Mouse (Mus musculus) CH12.LX (cell line): ENCODE results near the gene Rem2. TPM values are rescaled to one million over a fixed set of nuclear protein-coding genes. Genes with fewer than 3 reads are reported as not detected.

Experiments
- DNase-seq: peaks from one replicate; pipeline ENCODE4 v3.0.0-alpha.2; 2013; ENCODE audit errors: extremely low read depth
- H3K27ac ChIP-seq: 2 replicates; pipeline ENCODE4 v1.5.1; 2012; ENCODE audit warnings: low read depth, mild to moderate bottlenecking, control low read depth, moderate library complexity; ENCODE audit not compliant: insufficient read depth
- H3K27me3 ChIP-seq: replicated peaks from 2 replicates; pipeline ENCODE3; 2012; ENCODE audit warnings: inconsistent platforms
- H3K36me3 ChIP-seq, 2 experiments: replicated peaks in 1 of 2; 2 replicates each; pipeline versions ENCODE3 to v1.6.1; 2012; ENCODE audit warnings: inconsistent platforms in 1 of 2, low read length in 1 of 2, mild to moderate bottlenecking in 1 of 2, mixed read lengths in 1 of 2, moderate library complexity in 1 of 2; ENCODE audit not compliant: control insufficient read depth in 1 of 2, insufficient read depth in 1 of 2
- H3K4me1 ChIP-seq, 2 experiments: 2 replicates each; pipeline ENCODE4 v1.6.1; 2012; ENCODE audit warnings: inconsistent platforms in 1 of 2, moderate library complexity in 1 of 2; ENCODE audit not compliant: insufficient read depth in 2 of 2, control insufficient read depth in 1 of 2
- H3K4me2 ChIP-seq: 2 replicates; pipeline ENCODE4 v1.6.1; 2012; ENCODE audit warnings: low read depth, mild to moderate bottlenecking, control low read depth; ENCODE audit not compliant: poor library complexity, insufficient read depth, severe bottlenecking
- H3K4me3 ChIP-seq, 3 experiments: fragments of 150-350 bp in 1 of 3; sonication (generic) in 1 of 3; replicated peaks in 1 of 3; 2 replicates each; pipeline versions ENCODE3 to v1.5.1; 2011 to 2012; ENCODE audit warnings: low read depth in 2 of 3, low read length in 2 of 3, mild to moderate bottlenecking in 2 of 3, moderate library complexity in 2 of 3, control low read depth in 1 of 3, improper control_type of control experiment in 1 of 3, inconsistent platforms in 1 of 3, mixed read lengths in 1 of 3; ENCODE audit not compliant: poor library complexity in 1 of 3
- H3K79me2 ChIP-seq: replicated peaks from 2 replicates; pipeline ENCODE4 v1.6.1; 2012; ENCODE audit warnings: mild to moderate bottlenecking, moderate library complexity; ENCODE audit not compliant: control insufficient read depth, poor library complexity, insufficient read depth, severe bottlenecking; ENCODE audit errors: extremely low read depth
- H3K9ac ChIP-seq: 2 replicates; pipeline ENCODE4 v1.6.1; 2012; ENCODE audit warnings: low read depth, mild to moderate bottlenecking, control low read depth, moderate library complexity; ENCODE audit not compliant: insufficient read depth
- H3K9me3 ChIP-seq: replicated peaks from 2 replicates; pipeline ENCODE3; 2012; ENCODE audit warnings: low read length, inconsistent platforms, mixed read lengths
- CHD1 ChIP-seq: IDR thresholded peaks from 2 replicates; pipeline ENCODE4 v1.6.1; 2012; ENCODE audit warnings: low read depth, low read length, improper control_type of control experiment, inconsistent platforms
- CTCF ChIP-seq, 2 experiments: IDR thresholded peaks in 1 of 2; conservative IDR thresholded peaks in 1 of 2; 2 replicates each; pipeline ENCODE4 v1.5.1; 2011 to 2012; ENCODE audit warnings: low read depth in 2 of 2, low read length in 2 of 2, improper control_type of control experiment in 1 of 2, inconsistent platforms in 1 of 2, mild to moderate bottlenecking in 1 of 2, moderate library complexity in 1 of 2
- EP300 ChIP-seq: IDR thresholded peaks from 2 replicates; pipeline ENCODE4 v1.6.1; 2011; ENCODE audit warnings: low read length, improper control_type of control experiment
- GABPA ChIP-seq: IDR thresholded peaks from 2 replicates; pipeline ENCODE4 v1.6.1; 2012; ENCODE audit warnings: low read depth, low read length, improper control_type of control experiment, inconsistent platforms; ENCODE audit not compliant: insufficient replicate concordance
- HCFC1 ChIP-seq: IDR thresholded peaks from 2 replicates; pipeline ENCODE4 v1.6.1; 2012; ENCODE audit warnings: low read depth, mild to moderate bottlenecking, inconsistent platforms, low read length, improper control_type of control experiment
- JUN ChIP-seq: IDR thresholded peaks from 2 replicates; pipeline ENCODE4 v1.6.1; 2011; ENCODE audit warnings: low read depth, mild to moderate bottlenecking, low read length, improper control_type of control experiment, moderate library complexity; ENCODE audit not compliant: insufficient read depth
- JUND ChIP-seq: conservative IDR thresholded peaks from 2 replicates; pipeline ENCODE4 v1.6.1; 2011; ENCODE audit warnings: low read depth, low read length, improper control_type of control experiment
- KAT2A ChIP-seq: IDR thresholded peaks from 2 replicates; pipeline ENCODE4 v1.6.1; 2012; ENCODE audit warnings: low read length, improper control_type of control experiment, inconsistent platforms; ENCODE audit not compliant: insufficient replicate concordance
- MAFK ChIP-seq: IDR thresholded peaks from 2 replicates; pipeline ENCODE4 v1.6.1; 2011; ENCODE audit warnings: low read length, improper control_type of control experiment; ENCODE audit not compliant: insufficient replicate concordance
- MAZ ChIP-seq: IDR thresholded peaks from 2 replicates; pipeline ENCODE4 v1.6.1; 2012; ENCODE audit warnings: low read depth, mild to moderate bottlenecking, inconsistent platforms, low read length, improper control_type of control experiment, moderate library complexity
- NELFE ChIP-seq: IDR thresholded peaks from 2 replicates; pipeline ENCODE4 v1.6.1; 2011; ENCODE audit warnings: low read depth, low read length, improper control_type of control experiment
- POLR2A ChIP-seq: IDR thresholded peaks from 2 replicates; pipeline ENCODE4 v1.6.1; 2011; ENCODE audit warnings: low read depth, mild to moderate bottlenecking, improper control_type of control experiment, low read length
- POLR2AphosphoS2 ChIP-seq: IDR thresholded peaks from 2 replicates; pipeline ENCODE4 v1.6.1; 2011; ENCODE audit warnings: low read depth, low read length, improper control_type of control experiment
- RAD21 ChIP-seq: IDR thresholded peaks from 2 replicates; pipeline ENCODE4 v1.6.1; 2011; ENCODE audit warnings: low read depth, mild to moderate bottlenecking, low read length, improper control_type of control experiment, moderate library complexity
- RCOR1 ChIP-seq: conservative IDR thresholded peaks from 2 replicates; pipeline ENCODE4 v1.6.1; 2012; ENCODE audit warnings: low read depth, mild to moderate bottlenecking, inconsistent platforms, low read length, improper control_type of control experiment
- SIN3A ChIP-seq: IDR thresholded peaks from 2 replicates; pipeline ENCODE4 v1.6.1; 2012; ENCODE audit warnings: low read length, improper control_type of control experiment, inconsistent platforms
- TBP ChIP-seq: conservative IDR thresholded peaks from 2 replicates; pipeline ENCODE4 v1.6.1; 2011; ENCODE audit warnings: low read depth, low read length, improper control_type of control experiment
- USF1 ChIP-seq: IDR thresholded peaks from 2 replicates; pipeline ENCODE4 v1.6.1; 2014; ENCODE audit warnings: low read depth, mild to moderate bottlenecking, inconsistent platforms, low read length, improper control_type of control experiment
- USF2 ChIP-seq: conservative IDR thresholded peaks from 2 replicates; pipeline ENCODE4 v1.6.1; 2011; ENCODE audit warnings: low read depth, low read length, improper control_type of control experiment
- ZC3H11A ChIP-seq: IDR thresholded peaks from 2 replicates; pipeline ENCODE4 v1.6.1; 2012; ENCODE audit warnings: low read depth, mild to moderate bottlenecking, inconsistent platforms, low read length, improper control_type of control experiment
- ZMIZ1 ChIP-seq: IDR thresholded peaks from 2 replicates; pipeline ENCODE4 v1.6.1; 2012; ENCODE audit warnings: low read depth, mild to moderate bottlenecking, inconsistent platforms, low read length, improper control_type of control experiment
- ZNF384 ChIP-seq: IDR thresholded peaks from 2 replicates; pipeline ENCODE4 v1.6.1; 2012; ENCODE audit warnings: low read depth, low read length, improper control_type of control experiment, inconsistent platforms
- dilution Hi-C: fragments of 300-500 bp; cut with MboI; formaldehyde crosslinking; loops from 2 replicates; pipeline ENCODE4 v1.14.3; 2020; ENCODE audit warnings: low sequenced_read_pairs; ENCODE audit not compliant: extremely low pct_unique_long_range_greater_than_20kb, extremely low pct_ligation_motif_present
- in situ Hi-C: fragments of 300-500 bp; cut with MboI; formaldehyde crosslinking; loops from 3 replicates; pipeline ENCODE4 v1.14.3; 2019; ENCODE audit warnings: low sequenced_read_pairs, low pct_ligation_motif_present, low pct_unique_long_range_greater_than_20kb, mixed read lengths
- polyA plus RNA-seq: library from polyadenylated mRNA; unstranded; fragments of >175 nt; gene quantifications from 2 replicates; pipeline ENCODE4 v1.2.1, GENCODE M21; 2012; ENCODE audit warnings: low read depth; ENCODE audit not compliant: insufficient read length
- total RNA-seq, 2 experiments: library from RNA; depleted of rRNA; stranded (reverse); fragments of 300-350 nt in 1 of 2; fragments of >200 nt in 1 of 2; gene quantifications; 2 replicates each; pipeline ENCODE4 v1.2.3; 2012 to 2014

The Rem2 gene
- total and polyA plus RNA-seq, 3 experiments = 0.08 TPM; not detected in 2

DNA sequence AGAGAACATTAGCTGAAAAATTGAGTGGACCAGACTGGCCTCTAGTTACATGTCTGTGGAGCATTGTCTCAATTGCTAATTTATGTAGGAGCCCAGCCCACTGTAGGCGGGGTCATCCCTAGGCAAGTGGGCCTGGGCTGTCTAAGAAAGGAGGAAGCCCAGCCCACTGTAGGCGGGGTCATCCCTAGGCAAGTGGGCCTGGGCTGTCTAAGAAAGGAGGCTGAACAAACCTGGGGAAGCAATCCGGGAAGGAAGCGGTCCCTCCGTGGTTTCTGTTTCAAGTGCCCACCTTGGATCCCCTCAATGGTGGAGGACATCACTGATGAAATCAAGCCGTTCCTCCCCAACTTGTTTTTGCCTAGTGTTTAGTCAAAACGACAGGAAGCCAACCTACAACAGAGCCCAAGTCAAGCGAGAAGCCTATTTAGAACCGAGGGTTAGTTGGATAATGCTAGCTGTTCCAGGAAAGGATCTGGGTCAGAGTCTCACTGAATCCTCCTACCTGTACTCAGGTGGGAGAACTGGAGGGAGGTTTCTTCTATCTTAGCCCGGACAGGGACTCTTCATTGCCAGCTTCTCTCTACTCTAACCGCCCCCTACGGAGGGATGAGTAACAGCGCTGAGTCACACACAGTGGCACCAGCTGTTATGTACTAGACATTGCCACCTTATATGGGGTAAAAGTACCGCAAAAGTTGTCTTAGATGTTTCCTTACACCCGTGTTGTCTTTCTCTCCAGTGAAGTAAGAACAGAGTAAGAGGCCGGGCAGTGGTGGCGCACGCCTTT is 16.6 kb downstream of the Rem2 start:
- TF ChIP-seq TBP (0 out of 2 replicates have a peak, but pooled peaks have one; percentile 6), ZC3H11A (no peak), NELFE (no peak), USF2 (no peak), POLR2A (peak; percentile 56), SIN3A (peak; percentile 43; the same call in 1 of the 2 replicates), USF1 (no peak), CTCF (conservative IDR thresholded peaks at IDR 0.05 in 1 of 2, IDR thresholded peaks at IDR 0.05 in 1 of 2; ENCODE audit: low read depth in 2 of 2, low read length in 2 of 2) (peak in 1 of 2 experiments; percentile 29; a peak in 2 of 4 replicates)
- in situ Hi-C loops (no loop called here), dilution Hi-C loops (no loop called here)
- Histone ChIP-seq H3K9me3 (no peaks in the 10 kb centered on the region), H3K4me3 (peak overlapping the region; percentile 24 to 36 (median 35)), H3K27me3 (no peaks in the 10 kb centered on the region), H3K36me3 (no peaks in the 10 kb centered on the region), H3K79me2 (no peaks in the 10 kb centered on the region), H3K4me2 (peak overlapping the region; percentile 76), H3K27ac (peak overlapping the region; percentile 69), H3K4me1 (peaks cover 0 to 38% of the 10 kb centered on the region in 2 experiments; a peak in 3 of 4 replicates), H3K9ac (peak overlapping the region; percentile 50; the same call in 1 of the 2 replicates)
- DNase-seq = peak; percentile 63

DNA sequence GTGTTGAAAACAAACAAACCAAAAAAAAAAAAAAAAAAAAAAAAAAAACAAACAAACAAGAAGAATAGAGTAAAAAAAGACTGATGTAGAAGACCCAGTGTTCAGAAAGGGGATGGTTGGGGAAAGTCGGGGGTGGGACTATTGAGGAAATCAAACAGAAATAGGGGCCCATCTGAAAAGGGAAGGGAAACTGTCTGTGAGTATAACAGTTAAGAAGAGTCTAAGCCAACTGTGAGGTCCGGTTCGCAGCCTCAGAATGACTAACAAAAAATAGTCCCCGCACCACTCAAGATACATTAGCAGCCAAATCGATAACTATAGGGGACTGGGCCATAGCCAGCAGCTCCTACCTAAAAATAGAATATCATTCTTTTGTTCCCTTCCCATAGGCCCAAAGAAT is 17.3 kb downstream of the Rem2 start:
- TF ChIP-seq POLR2A (no peak), ZNF384 (peak; percentile 35; the same call in 1 of the 2 replicates), POLR2AphosphoS2 (no peak)
- Histone ChIP-seq H3K9me3 (no peaks in the 10 kb centered on the region), H3K4me2 (peak overlapping the region; percentile 76; the same call in 1 of the 2 replicates), H3K4me3 (no peak overlapping the region), H3K36me3 (no peaks in the 10 kb centered on the region), H3K27me3 (no peaks in the 10 kb centered on the region), H3K4me1 (peaks cover 0 to 38% of the 10 kb centered on the region in 2 experiments; a peak in 3 of 4 replicates), H3K27ac (0 out of 2 replicates have a peak overlapping the region, but pooled peaks have one; percentile 69), H3K9ac (peak overlapping the region; percentile 37), H3K79me2 (no peaks in the 10 kb centered on the region)
- dilution Hi-C loops = no loop called here
- in situ Hi-C loops = no loop called here
- no peak for DNase-seq

DNA sequence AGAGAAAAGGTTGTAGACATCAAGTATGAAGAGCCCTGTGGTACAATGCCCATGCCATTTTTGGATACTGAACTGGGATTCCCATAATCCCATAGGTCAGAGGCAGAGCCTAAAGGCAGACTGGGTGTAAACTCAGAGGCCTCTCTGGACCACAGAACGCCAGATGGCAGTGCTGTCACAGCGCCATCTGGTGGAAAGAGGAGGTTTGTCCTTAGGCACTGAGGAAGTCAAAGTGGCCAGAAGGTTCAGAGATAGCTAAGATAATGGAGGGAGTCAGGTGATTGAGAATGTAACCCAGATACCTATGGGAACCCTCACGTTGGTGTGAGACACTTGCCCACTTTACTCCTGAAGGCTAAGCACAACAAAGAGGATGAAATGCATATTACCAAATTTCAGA is 18.3 kb downstream of the Rem2 start:
- H3K79me2 ChIP-seq = no peaks in the 10 kb centered on the region
- H3K27ac ChIP-seq = no peak overlapping the region
- no peak overlapping the region for H3K4me3 ChIP-seq
- DNase-seq = peak; percentile 87
- H3K9me3 ChIP-seq = no peaks in the 10 kb centered on the region
- in situ Hi-C loops (no loop called here), dilution Hi-C loops (no loop called here)
- no peak overlapping the region for H3K4me2 ChIP-seq
- 0 out of 2 replicates have a peak overlapping the region, but pooled peaks have one; percentile 11 for H3K9ac ChIP-seq
- H3K4me1 ChIP-seq = peaks cover 2 to 39% of the 10 kb centered on the region in 2 experiments; a peak in 3 of 4 replicates
- H3K36me3 ChIP-seq = no peaks in the 10 kb centered on the region
- H3K27me3 ChIP-seq = no peaks in the 10 kb centered on the region
- TF ChIP-seq TBP (no peak), RAD21 (peak; percentile 79), EP300 (peak; percentile 28; the same call in 1 of the 2 replicates), MAFK (no peak), RCOR1 (no peak), KAT2A (no peak), MAZ (0 out of 2 replicates have a peak, but pooled peaks have one; percentile 34), SIN3A (no peak), CHD1 (no peak), JUN (no peak), USF2 (peak; percentile 11), ZNF384 (no peak), JUND (no peak; the same call in 1 of the 2 replicates), ZMIZ1 (no peak), USF1 (peak; percentile 13), HCFC1 (peak; percentile 46), POLR2AphosphoS2 (no peak), ZC3H11A (0 out of 2 replicates have a peak, but pooled peaks have one; percentile 7), GABPA (no peak)
